Mouse (Mus musculus): ENCODE results near the gene Ltbp4. TPM values are rescaled to one million over a fixed set of nuclear protein-coding genes. Genes with fewer than 3 reads are reported as not detected.

Gene Ltbp4
- total RNA-seq, 1 experiment, result 65.8 TPM

DNA sequence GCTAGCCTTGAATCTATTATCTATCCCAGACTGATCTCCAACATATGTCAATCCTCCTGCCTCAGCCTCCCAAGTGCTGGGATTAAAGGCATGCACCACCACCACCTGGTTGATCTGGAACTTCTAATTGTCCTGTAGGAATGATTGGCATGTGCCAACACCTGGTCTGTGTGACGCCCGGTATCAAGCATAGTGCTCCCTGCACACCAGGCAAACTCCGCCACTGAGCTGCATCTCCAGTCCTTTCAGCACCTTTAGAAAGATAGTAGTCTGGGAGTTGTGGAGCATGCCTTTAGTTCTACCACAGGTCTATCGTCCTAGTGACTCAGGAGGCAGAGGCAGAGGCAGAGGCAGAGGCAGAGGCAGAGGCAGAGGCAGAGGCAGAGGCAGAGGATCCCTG lies 37.1 kb downstream of the Ltbp4 start:
- no peak overlapping the region for H3K27ac ChIP-seq (ENCODE audit: insufficient read depth, low read depth, low read length, poor library complexity, severe bottlenecking)
- in situ Hi-C loops (cut with MboI; ENCODE audit: low sequenced_read_pairs in 2 of 2, unreplicated experiment in 2 of 2), result no loop called here
- DNase-seq (ENCODE audit: low read depth, low spot score), result no peak
- H3K36me3 ChIP-seq (ENCODE audit: control insufficient read depth, insufficient read depth, low read length, poor library complexity, severe bottlenecking), result peaks cover 4% of the 10 kb centered on the region; the same call in 1 of the 2 replicates
- no peak overlapping the region for H3K9ac ChIP-seq (ENCODE audit: insufficient read depth, low read depth, low read length, poor library complexity, severe bottlenecking)
- no peak overlapping the region for H3K4me3 ChIP-seq (ENCODE audit: insufficient read depth in 1 of 2, low read depth in 1 of 2, low read length in 2 of 2, poor library complexity in 1 of 2, severe bottlenecking in 1 of 2)
- H3K4me1 ChIP-seq (ENCODE audit: control insufficient read depth in 2 of 2, insufficient read depth in 2 of 2, low read length in 2 of 2, poor library complexity in 1 of 2), result peaks cover 7 to 11% of the 10 kb centered on the region in 2 experiments; a peak in 3 of 4 replicates
- TF ChIP-seq ZC3H11A (IDR thresholded peaks at IDR 0.05; ENCODE audit: borderline replicate concordance, low read depth, low read length), result no peak
- no peak for TF ChIP-seq ZNF384 (IDR thresholded peaks at IDR 0.05; ENCODE audit: low read depth, low read length)
- TF ChIP-seq MAFK (IDR thresholded peaks at IDR 0.05; ENCODE audit: insufficient read depth, low read depth, low read length), result no peak
- H3K9me3 ChIP-seq (ENCODE audit: control insufficient read depth, insufficient read depth, low read depth, low read length), result no peaks in the 10 kb centered on the region

DNA sequence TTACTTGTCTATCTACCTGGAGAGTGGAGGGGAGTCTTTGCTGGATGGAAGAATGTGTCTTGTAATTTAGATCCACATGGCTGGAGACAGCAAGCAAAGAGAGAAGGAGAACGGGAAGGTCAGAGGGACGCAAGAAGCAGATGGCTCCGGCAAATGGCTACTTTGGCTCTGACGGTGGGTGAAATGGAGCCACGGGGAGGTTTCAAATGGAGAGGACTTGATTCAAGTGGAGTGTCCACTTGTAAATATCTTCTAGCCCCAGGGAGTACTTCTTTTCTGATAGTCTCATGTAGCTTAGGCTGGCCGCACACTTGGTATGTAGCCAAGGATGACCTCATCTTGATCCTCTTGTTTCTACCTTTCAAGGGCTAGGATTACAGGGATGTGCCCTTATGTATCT lies 38.7 kb downstream of the Ltbp4 start:
- H3K9me3 ChIP-seq (ENCODE audit: control insufficient read depth, insufficient read depth, low read depth, low read length), result no peaks in the 10 kb centered on the region
- in situ Hi-C loops (cut with MboI; ENCODE audit: low sequenced_read_pairs in 2 of 2, unreplicated experiment in 2 of 2), result loop anchor here in 1 of 2 experiments (25.0 kb wide), 1 partner anchor 388 kb away; the partner anchor contains the start of gene Zfp607b
- H3K27ac ChIP-seq (ENCODE audit: insufficient read depth, low read depth, low read length, poor library complexity, severe bottlenecking), result no peak overlapping the region
- no peak overlapping the region for H3K4me3 ChIP-seq (ENCODE audit: insufficient read depth in 1 of 2, low read depth in 1 of 2, low read length in 2 of 2, poor library complexity in 1 of 2, severe bottlenecking in 1 of 2)
- H3K36me3 ChIP-seq (ENCODE audit: control insufficient read depth, insufficient read depth, low read length, poor library complexity, severe bottlenecking), result no peaks in the 10 kb centered on the region
- TF ChIP-seq MAFK (IDR thresholded peaks at IDR 0.05; ENCODE audit: insufficient read depth, low read depth, low read length) (no peak), ZC3H11A (IDR thresholded peaks at IDR 0.05; ENCODE audit: borderline replicate concordance, low read depth, low read length) (no peak), HCFC1 (IDR thresholded peaks at IDR 0.05; ENCODE audit: borderline replicate concordance, insufficient read depth, low read length) (no peak), ZNF384 (IDR thresholded peaks at IDR 0.05; ENCODE audit: low read depth, low read length) (no peak), CHD2 (IDR thresholded peaks at IDR 0.05; ENCODE audit: low read depth, low read length) (no peak)
- peaks cover 5 to 7% of the 10 kb centered on the region in 2 experiments; a peak in 2 of 4 replicates for H3K4me1 ChIP-seq (ENCODE audit: control insufficient read depth in 2 of 2, insufficient read depth in 2 of 2, low read length in 2 of 2, poor library complexity in 1 of 2)
- H3K9ac ChIP-seq (ENCODE audit: insufficient read depth, low read depth, low read length, poor library complexity, severe bottlenecking), result no peak overlapping the region
- DNase-seq (ENCODE audit: low read depth, low spot score), result no peak

DNA sequence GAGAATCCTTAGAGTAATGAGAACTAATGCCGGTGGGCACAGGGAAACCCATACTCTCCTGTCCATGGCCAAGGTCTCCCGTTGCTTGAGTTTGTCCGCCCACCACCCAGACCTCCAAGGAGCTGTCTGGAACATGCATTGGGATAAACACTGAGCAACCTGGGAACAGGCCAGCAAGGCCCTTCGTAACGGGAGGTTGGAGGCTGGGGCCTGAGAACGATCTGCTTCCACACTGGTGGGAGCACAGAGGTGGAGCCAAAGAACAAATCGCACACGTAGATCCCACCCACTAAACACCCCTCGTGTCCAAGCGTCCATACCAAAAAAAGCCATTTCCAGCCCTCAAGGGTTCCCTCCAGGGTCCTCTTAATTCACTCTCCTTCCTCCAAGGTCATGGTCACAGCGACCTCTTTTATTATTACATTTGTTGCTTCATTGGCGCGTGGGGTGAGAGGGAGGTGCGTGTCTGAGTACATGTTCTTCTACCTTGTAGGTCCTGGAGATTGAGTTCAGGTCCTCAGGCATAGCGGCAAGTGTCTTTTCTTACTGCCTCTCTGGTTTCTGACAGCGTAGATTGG lies 39.4 kb downstream of the Ltbp4 start:
- in situ Hi-C loops (cut with MboI; ENCODE audit: low sequenced_read_pairs in 2 of 2, unreplicated experiment in 2 of 2), result loop anchor here in 1 of 2 experiments (25.0 kb wide), 1 partner anchor 389 kb away; the partner anchor contains the start of gene Zfp607b
- Histone ChIP-seq H3K36me3 (ENCODE audit: control insufficient read depth, insufficient read depth, low read length, poor library complexity, severe bottlenecking) (no peaks in the 10 kb centered on the region), H3K9me3 (ENCODE audit: control insufficient read depth, insufficient read depth, low read depth, low read length) (no peaks in the 10 kb centered on the region), H3K9ac (ENCODE audit: insufficient read depth, low read depth, low read length, poor library complexity, severe bottlenecking) (no peak overlapping the region), H3K4me3 (ENCODE audit: insufficient read depth in 1 of 2, low read depth in 1 of 2, low read length in 2 of 2, poor library complexity in 1 of 2, severe bottlenecking in 1 of 2) (no peak overlapping the region), H3K27ac (ENCODE audit: insufficient read depth, low read depth, low read length, poor library complexity, severe bottlenecking) (no peak overlapping the region), H3K4me1 (ENCODE audit: control insufficient read depth in 2 of 2, insufficient read depth in 2 of 2, low read length in 2 of 2, poor library complexity in 1 of 2) (peaks cover 4 to 7% of the 10 kb centered on the region in 2 experiments; a peak in 2 of 4 replicates)
- TF ChIP-seq ZNF384 (IDR thresholded peaks at IDR 0.05; ENCODE audit: low read depth, low read length), result no peak
- TF ChIP-seq ZC3H11A (IDR thresholded peaks at IDR 0.05; ENCODE audit: borderline replicate concordance, low read depth, low read length), result no peak
- no peak for TF ChIP-seq MAFK (IDR thresholded peaks at IDR 0.05; ENCODE audit: insufficient read depth, low read depth, low read length)
- no peak for TF ChIP-seq CHD2 (IDR thresholded peaks at IDR 0.05; ENCODE audit: low read depth, low read length)
- TF ChIP-seq HCFC1 (IDR thresholded peaks at IDR 0.05; ENCODE audit: borderline replicate concordance, insufficient read depth, low read length), result no peak
- no peak for DNase-seq (ENCODE audit: low read depth, low spot score)

DNA sequence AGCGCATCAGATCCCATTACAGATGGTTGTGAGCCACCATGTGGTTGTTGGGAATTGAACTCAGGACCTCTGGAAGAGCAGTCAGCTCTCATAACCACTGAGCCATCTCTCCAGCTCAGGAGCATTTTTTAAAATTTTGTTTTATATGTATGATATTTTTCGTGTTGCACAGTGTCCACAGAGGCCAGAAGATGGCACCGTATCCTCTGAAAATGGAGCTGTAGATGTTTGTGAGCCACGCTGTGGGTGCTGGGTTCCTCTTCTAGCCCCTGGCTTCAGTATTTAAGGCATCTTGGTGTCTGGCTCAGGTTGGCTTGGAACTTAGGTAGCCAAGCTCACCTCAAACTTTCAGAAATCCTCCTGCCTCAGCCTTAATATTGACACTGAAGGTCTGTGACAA lies 41.0 kb downstream of the Ltbp4 start:
- Histone ChIP-seq H3K36me3 (ENCODE audit: control insufficient read depth, insufficient read depth, low read length, poor library complexity, severe bottlenecking) (no peaks in the 10 kb centered on the region), H3K9me3 (ENCODE audit: control insufficient read depth, insufficient read depth, low read depth, low read length) (no peaks in the 10 kb centered on the region), H3K27ac (ENCODE audit: insufficient read depth, low read depth, low read length, poor library complexity, severe bottlenecking) (no peak overlapping the region), H3K4me1 (ENCODE audit: control insufficient read depth in 2 of 2, insufficient read depth in 2 of 2, low read length in 2 of 2, poor library complexity in 1 of 2) (peaks cover 0 to 5% of the 10 kb centered on the region in 2 experiments; a peak in 1 of 4 replicates), H3K4me3 (ENCODE audit: insufficient read depth in 1 of 2, low read depth in 1 of 2, low read length in 2 of 2, poor library complexity in 1 of 2, severe bottlenecking in 1 of 2) (no peak overlapping the region), H3K9ac (ENCODE audit: insufficient read depth, low read depth, low read length, poor library complexity, severe bottlenecking) (no peak overlapping the region)
- no peak for DNase-seq (ENCODE audit: low read depth, low spot score)
- in situ Hi-C loops (cut with MboI; ENCODE audit: low sequenced_read_pairs in 2 of 2, unreplicated experiment in 2 of 2), result loop anchor here in 1 of 2 experiments (25.0 kb wide), 1 partner anchor 391 kb away; the partner anchor contains the start of gene Zfp607b
- TF ChIP-seq ZC3H11A (IDR thresholded peaks at IDR 0.05; ENCODE audit: borderline replicate concordance, low read depth, low read length) (no peak), HCFC1 (IDR thresholded peaks at IDR 0.05; ENCODE audit: borderline replicate concordance, insufficient read depth, low read length) (no peak)

Measured in ES-E14 (cell line).